8 mouse cellular contexts compared by ENCODE assay signal in the genomic region with DNA sequence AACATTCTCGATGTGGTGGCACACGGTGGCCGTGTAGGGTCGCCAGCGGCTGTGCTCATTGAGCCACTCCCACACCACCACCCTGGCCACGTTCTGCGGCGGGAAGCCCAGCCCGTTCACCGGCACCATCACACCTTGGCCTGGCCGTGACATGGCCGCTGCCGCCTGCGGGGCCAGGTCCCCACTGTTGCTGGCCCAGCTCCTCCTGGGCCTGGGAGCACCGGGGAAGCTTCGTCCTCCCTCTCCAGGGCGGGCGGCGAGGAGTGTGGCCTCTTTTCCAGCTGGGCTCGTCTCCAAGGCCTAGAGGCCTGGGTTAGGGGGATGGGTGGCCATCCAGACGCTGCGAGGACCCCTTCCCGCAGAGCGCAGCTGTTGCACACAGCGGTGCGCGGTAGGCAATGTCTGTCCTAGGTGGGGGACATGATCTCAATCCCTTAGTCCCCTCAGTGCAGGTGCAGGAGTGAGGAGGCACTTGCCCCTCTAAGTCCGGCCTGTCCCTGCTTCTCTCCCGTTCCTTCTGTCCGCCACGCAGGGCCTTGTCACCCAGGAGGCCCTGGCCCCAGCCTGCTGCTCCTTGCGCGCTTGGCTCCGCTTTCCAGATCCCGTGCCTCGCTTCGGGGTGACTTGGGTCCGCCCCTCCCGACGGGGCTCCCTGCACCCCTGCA. TPM values are rescaled to one million over a fixed set of nuclear protein-coding genes. Genes with fewer than 3 reads are reported as not detected.
A peak's percentile ranks its signal among the peaks of the same experiment; 100 is the strongest.
DNase-seq lines count a peak whose midpoint lies in the region; ATAC-seq and TF ChIP-seq lines count a peak whose summit lies in the region.

No protein-coding gene starts in this region.

- peak overlapping the region; percentile 47 for H3K9ac ChIP-seq in kidney, postnatal 0 days (ENCODE audit: low read depth, low read length)
- H3K9ac ChIP-seq in hindbrain, embryonic 11.5 days (ENCODE audit: low read depth, low read length), result peak overlapping the region; percentile 65
- no peak overlapping the region for H3K9ac ChIP-seq in liver, embryonic 12.5 days

- TF ChIP-seq CTCF in kidney, postnatal 0 days (IDR thresholded peaks at IDR 0.05; ENCODE audit: low read depth), result no peak

- DNase-seq in kidney, postnatal 0 days (ENCODE audit: low spot score), result peak; percentile 54
- no peak for DNase-seq in kidney, adult 8-10 months
- peak; percentile 46 for DNase-seq in adrenal gland, postnatal 10 days
- DNase-seq in cerebellum, postnatal 14 days, result peak; percentile 74 to 75
- DNase-seq in hindbrain, embryonic 11.5 days (ENCODE audit: low spot score), result peak; percentile 65
- DNase-seq in splenic B cell, adult 2 months (ENCODE audit: low read depth, low spot score), result peak; percentile 37

- H3K4me3 ChIP-seq in kidney, postnatal 0 days (replicated peaks; ENCODE audit: low read depth, low read length), result peak overlapping the region; percentile 41
- H3K4me3 ChIP-seq in hindbrain, embryonic 11.5 days (ENCODE audit: low read depth, low read length), result peak overlapping the region; percentile 54
- H3K4me3 ChIP-seq in liver, embryonic 12.5 days, result peak overlapping the region; percentile 18

- H3K4me2 ChIP-seq in kidney, postnatal 0 days (ENCODE audit: low read length), result peak overlapping the region; percentile 70
- peak overlapping the region; percentile 92 for H3K4me2 ChIP-seq in hindbrain, embryonic 11.5 days (replicated peaks; ENCODE audit: low read depth, low read length)
- H3K4me2 ChIP-seq in liver, embryonic 12.5 days, result peak overlapping the region; percentile 45

- H3K27me3 ChIP-seq in kidney, postnatal 0 days (ENCODE audit: insufficient read depth, low read length), result peaks cover 26% of the 10 kb centered on the region
- H3K27me3 ChIP-seq in hindbrain, embryonic 11.5 days (ENCODE audit: control insufficient read depth, insufficient read depth, low read length), result peaks cover 42% of the 10 kb centered on the region
- peaks cover 97% of the 10 kb centered on the region for H3K27me3 ChIP-seq in liver, embryonic 12.5 days (replicated peaks)
- H3K27me3 ChIP-seq in splenic B cell, adult 2 months (ENCODE audit: control insufficient read depth, insufficient read depth, low read length, poor library complexity, severe bottlenecking), result no peaks in the 10 kb centered on the region

- H3K36me3 ChIP-seq in kidney, postnatal 0 days (ENCODE audit: insufficient read depth, low read length), result no peaks in the 10 kb centered on the region
- H3K36me3 ChIP-seq in hindbrain, embryonic 11.5 days (ENCODE audit: control insufficient read depth, insufficient read depth, low read length), result no peaks in the 10 kb centered on the region
- no peaks in the 10 kb centered on the region for H3K36me3 ChIP-seq in liver, embryonic 12.5 days
- H3K36me3 ChIP-seq in splenic B cell, adult 2 months (ENCODE audit: control insufficient read depth, insufficient read depth, low read length, poor library complexity, severe bottlenecking), result no peaks in the 10 kb centered on the region; the same call in 1 of the 2 replicates

- WGBS in kidney, postnatal 0 days, result under 1% methylated on average over 40 of the region's 40 CpGs
- 4% methylated on average over 37 of the region's 40 CpGs for WGBS in hindbrain, embryonic 11.5 days
- 9% methylated on average over 40 of the region's 40 CpGs for WGBS in liver, embryonic 12.5 days (ENCODE audit: insufficient replicate concordance)

- peaks cover 5% of the 10 kb centered on the region for H3K4me1 ChIP-seq in kidney, postnatal 0 days (replicated peaks; ENCODE audit: insufficient read depth, low read length)
- H3K4me1 ChIP-seq in hindbrain, embryonic 11.5 days (replicated peaks; ENCODE audit: control insufficient read depth, insufficient read depth, low read length), result peaks cover 11% of the 10 kb centered on the region
- H3K4me1 ChIP-seq in liver, embryonic 12.5 days, result 0 out of 2 replicates have a peak, but pooled peaks cover 14% of the 10 kb centered on the region

- peak; percentile 41 for ATAC-seq in kidney, postnatal 0 days (replicated peaks; ENCODE audit: low FRiP score, low read depth)
- peak; percentile 16; the same call in 1 of the 2 replicates for ATAC-seq in hindbrain, embryonic 11.5 days (ENCODE audit: low FRiP score)
- no peak for ATAC-seq in liver, embryonic 12.5 days
- ATAC-seq in monocyte, adult 5-6 weeks (replicated peaks; ENCODE audit: insufficient number of reproducible peaks, low FRiP score, low TSS enrichment, poor library complexity, severe bottlenecking), result no peak

- no peak overlapping the region for H3K27ac ChIP-seq in kidney, postnatal 0 days
- peak overlapping the region; percentile 42; the same call in 1 of the 2 replicates for H3K27ac ChIP-seq in hindbrain, embryonic 11.5 days (ENCODE audit: low read depth, low read length)
- no peak overlapping the region for H3K27ac ChIP-seq in liver, embryonic 12.5 days

- no peaks in the 10 kb centered on the region for H3K9me3 ChIP-seq in kidney, postnatal 0 days (replicated peaks; ENCODE audit: low read length)
- H3K9me3 ChIP-seq in hindbrain, embryonic 11.5 days (ENCODE audit: control insufficient read depth, low read length), result no peaks in the 10 kb centered on the region
- H3K9me3 ChIP-seq in liver, embryonic 12.5 days (replicated peaks), result no peaks in the 10 kb centered on the region

RNA-seq across cellular contexts. Expression of gene Dtx1, which starts 1.4 kb away (rescaled TPM):
- polyA plus RNA-seq in kidney, postnatal 0 days (2015; fragmentation: Nextera tagmentation; extraction: Ambion mirVana), result 3.6 and 5.5 TPM in 2 replicates
- total RNA-seq in adrenal gland, postnatal 10 days (2021), result 1 to 10 TPM; 7.4 to 9.2 TPM
- 4.6 and 5.0 TPM in 2 replicates for polyA plus RNA-seq in hindbrain, embryonic 11.5 days (2014; fragmentation: Nextera tagmentation; extraction: Ambion mirVana)
- 0.37 and 0.67 TPM in 2 replicates for polyA plus RNA-seq in liver, embryonic 12.5 days (2016; fragmentation: Nextera tagmentation; extraction: Ambion mirVana)
- 5.4 to 12.1 TPM (median 8.1 TPM) in 3 replicates for total RNA-seq in monocyte, adult 5-6 weeks (2017)

RNA-seq across cellular contexts. Expression of gene Oas2, which starts 39.4 kb away (rescaled TPM):
- polyA plus RNA-seq in kidney, postnatal 0 days (2015; fragmentation: Nextera tagmentation; extraction: Ambion mirVana), result 0.64 and 0.87 TPM in 2 replicates
- under 1 TPM; 0.09 to 0.24 TPM for total RNA-seq in adrenal gland, postnatal 10 days (2021)
- 0.13 TPM in 1 of 2 replicates, not detected in the other for polyA plus RNA-seq in hindbrain, embryonic 11.5 days (2014; fragmentation: Nextera tagmentation; extraction: Ambion mirVana)
- 0.26 and 0.37 TPM in 2 replicates for polyA plus RNA-seq in liver, embryonic 12.5 days (2016; fragmentation: Nextera tagmentation; extraction: Ambion mirVana)
- total RNA-seq in monocyte, adult 5-6 weeks (2017), result 2.2 to 8.7 TPM (median 5.3 TPM) in 3 replicates

Comparison
In these comparisons a context has a peak if more than half of its experiments do, and no peak if none do; other contexts are left out.
1. DNase-seq: peak in kidney, postnatal 0 days (single experiment), adrenal gland, postnatal 10 days (single experiment), cerebellum, postnatal 14 days (2 of 2), hindbrain, embryonic 11.5 days (single experiment) and splenic B cell, adult 2 months (single experiment); none in kidney, adult 8-10 months (0 of 2).
2. ATAC-seq: peak in kidney, postnatal 0 days (single experiment) and hindbrain, embryonic 11.5 days (single experiment); none in liver, embryonic 12.5 days (single experiment) and monocyte, adult 5-6 weeks (single experiment).
3. Peak in every context shown above with its lines, with median percentiles within 50 percentile points of each other: H3K4me2 ChIP-seq and H3K4me3 ChIP-seq.